Mouse (Mus musculus) lung, adult 2 months (tissue): ENCODE data around the gene Cntln. TPM values are rescaled to one million over a fixed set of nuclear protein-coding genes. Genes with fewer than 3 reads are reported as not detected.

Source experiments
- DNase-seq: peaks from one replicate; pipeline ENCODE4 v3.0.0; 2022
- H3K4me1 ChIP-seq: fragments of 200-500 bp; 2 replicates; pipeline ENCODE4 v1.6.1; 2011; ENCODE audit warnings: low read length; ENCODE audit not compliant: control insufficient read depth, insufficient read depth
- H3K4me3 ChIP-seq: fragments of 200-500 bp; replicated peaks from 2 replicates; pipeline ENCODE3; 2011; ENCODE audit warnings: low read depth, mild to moderate bottlenecking, control low read depth, low read length; ENCODE audit errors: extremely low read depth
- CTCF ChIP-seq: fragments of 200-500 bp; IDR thresholded peaks from 2 replicates; pipeline ENCODE4 v1.5.1; 2011; ENCODE audit warnings: mild to moderate bottlenecking, low read length, control low read depth; ENCODE audit not compliant: insufficient read depth
- POLR2A ChIP-seq: fragments of 200-500 bp; IDR thresholded peaks from 2 replicates; pipeline ENCODE4 v1.6.1; 2011; ENCODE audit warnings: low read depth, mild to moderate bottlenecking, control low read depth, low read length, borderline replicate concordance; ENCODE audit errors: extremely low read depth
- WGBS: fragments of 180-500 bp; shearing (Covaris S2); methylation state at CpG from one replicate; pipeline ENCODE4 v1.1.7; 2018; 5-methylcytosine and 5-hydroxymethylcytosine counted together
- polyA plus RNA-seq: library from polyadenylated mRNA; depleted of rRNA; stranded (reverse); fragments of >200 nt; gene quantifications from 2 replicates; pipeline ENCODE4 v1.2.3, GENCODE M21; 2012

Cntln gene
- polyA plus RNA-seq, 1 experiment = 3.2 TPM

DNA sequence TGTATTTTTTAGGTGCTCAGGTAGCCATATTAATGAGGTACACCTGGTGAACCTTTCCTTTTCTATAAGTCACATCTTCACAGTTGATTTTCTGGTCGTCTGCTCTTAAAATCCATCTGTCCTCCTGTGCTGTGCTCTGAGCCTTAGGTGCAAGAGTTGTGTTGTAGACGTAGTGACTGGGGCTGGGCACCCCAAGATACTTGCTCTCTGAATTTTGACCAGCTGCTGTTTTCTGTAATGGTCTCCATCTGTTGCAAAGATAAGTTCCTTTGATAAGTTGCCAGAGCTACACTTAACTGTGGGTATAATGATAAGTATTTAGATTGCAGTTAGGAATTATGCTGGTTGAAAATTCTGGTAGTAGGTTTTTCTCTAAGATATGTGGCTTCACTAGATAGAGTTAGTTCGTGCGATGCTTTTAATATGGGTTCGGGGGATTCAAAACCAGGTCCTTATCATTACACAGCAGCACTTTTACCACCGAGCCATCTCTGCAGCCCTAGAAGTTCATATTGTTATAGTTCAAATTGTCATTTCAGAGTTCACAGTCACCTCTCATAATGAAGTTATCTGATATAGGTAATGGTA lies 50.3 kb downstream of the Cntln start:
- 85% methylated on average over 6 of the region's 6 CpGs for WGBS
- DNase-seq = no peak
- Histone ChIP-seq H3K4me3 (no peak overlapping the region), H3K4me1 (no peaks in the 10 kb centered on the region)
- TF ChIP-seq CTCF (no peak), POLR2A (no peak)

- Histone ChIP-seq H3K4me3 (no peak overlapping the region), H3K4me1 (no peaks in the 10 kb centered on the region)
- no peak for TF ChIP-seq POLR2A
- TF ChIP-seq CTCF = no peak
- DNase-seq = no peak
- WGBS = 69% methylated on average over 2 of the region's 2 CpGs
Observed at GRCm38 (mm10) chr4:84942059-84942458, 58.0 kb downstream of the Cntln start.

DNA sequence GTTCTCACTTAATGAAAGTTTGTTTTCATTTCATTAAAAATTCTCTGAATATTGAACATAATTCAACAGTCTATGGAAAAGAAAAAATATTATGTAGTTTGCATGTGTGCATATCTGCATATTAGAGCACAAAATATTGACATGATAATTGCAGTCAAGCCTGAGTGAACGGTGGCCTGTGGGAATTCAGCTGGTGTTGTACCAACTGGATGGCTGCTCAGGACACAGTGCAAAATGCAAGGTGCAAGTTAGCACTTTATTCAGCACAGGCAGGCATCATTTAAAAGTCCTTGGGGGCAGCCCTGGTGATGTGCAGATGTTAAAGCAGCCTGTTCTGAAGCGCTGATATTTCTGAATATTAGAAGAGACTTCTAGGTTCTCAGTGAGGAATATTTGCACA lies 58.5 kb downstream of the Cntln start:
- WGBS = 88% methylated on average over 2 of the region's 2 CpGs
- no peak for DNase-seq
- Histone ChIP-seq H3K4me1 (no peaks in the 10 kb centered on the region), H3K4me3 (no peak overlapping the region)
- TF ChIP-seq POLR2A (no peak), CTCF (no peak)

- DNase-seq = no peak
- 85% methylated on average over 4 of the region's 4 CpGs for WGBS
- TF ChIP-seq POLR2A (no peak), CTCF (no peak)
- Histone ChIP-seq H3K4me3 (no peak overlapping the region), H3K4me1 (no peaks in the 10 kb centered on the region)
Observed at GRCm38 (mm10) chr4:84944100-84944499, 60.0 kb downstream of the Cntln start.

GRCm38 (mm10) chr4:84946450-84946849 lies 62.3 kb downstream of the Cntln start:
- TF ChIP-seq POLR2A (no peak), CTCF (no peak)
- WGBS = 82% methylated on average over 3 of the region's 3 CpGs
- Histone ChIP-seq H3K4me1 (no peaks in the 10 kb centered on the region), H3K4me3 (no peak overlapping the region)
- DNase-seq = no peak

- TF ChIP-seq POLR2A (no peak), CTCF (no peak)
- no peak for DNase-seq
- H3K4me3 ChIP-seq = no peak overlapping the region
- no peaks in the 10 kb centered on the region; the same call in 1 of the 2 replicates for H3K4me1 ChIP-seq
- 31% methylated on average over 7 of the region's 7 CpGs for WGBS
Observed at GRCm38 (mm10) chr4:84976875-84977646, 93.0 kb downstream of the Cntln start.

GRCm38 (mm10) chr4:84995520-84996348 lies 111.6 kb downstream of the Cntln start:
- 91% methylated on average over 10 of the region's 10 CpGs for WGBS
- TF ChIP-seq POLR2A = no peak
- TF ChIP-seq CTCF = no peak
- H3K4me3 ChIP-seq = no peak overlapping the region
- DNase-seq = no peak
- H3K4me1 ChIP-seq = no peaks in the 10 kb centered on the region

- DNase-seq = no peak
- TF ChIP-seq POLR2A = no peak
- WGBS = 77% methylated on average over 6 of the region's 6 CpGs
- Histone ChIP-seq H3K4me3 (no peak overlapping the region), H3K4me1 (no peaks in the 10 kb centered on the region)
Observed at GRCm38 (mm10) chr4:85005581-85005980, 121.5 kb downstream of the Cntln start.

- Histone ChIP-seq H3K4me1 (no peaks in the 10 kb centered on the region), H3K4me3 (no peak overlapping the region)
- TF ChIP-seq POLR2A (no peak), CTCF (no peak)
- WGBS = 91% methylated on average over 3 of the region's 3 CpGs
- DNase-seq = no peak
Observed at GRCm38 (mm10) chr4:85006789-85007188, 122.7 kb downstream of the Cntln start.
